Mouse (Mus musculus) adrenal gland, postnatal 36 days (tissue): ENCODE measurements at regions not wholly inside any gene's neighbourhood (a gene's known extent, or its start where the extent isn't known, plus 50 kb on each side); places are given as distances from the start of the nearest gene placed in this dataset.

ENCODE experiments used
- DNase-seq, 2 experiments: peaks; one replicate each; pipeline ENCODE4 v3.0.0; 2021; ENCODE audit warnings: mixed read lengths in 1 of 2

GRCm38 (mm10) chr2:10825278-10826133 is 346.4 kb upstream of the Prkcq start:
- DNase-seq = peak; percentile 45 to 69

GRCm38 (mm10) chr2:10826134-10826767 is 345.7 kb upstream of the Prkcq start:
- DNase-seq = no peak

GRCm38 (mm10) chr2:10839976-10840375 is 331.9 kb upstream of the Prkcq start:
- no peak for DNase-seq

- DNase-seq = no peak
Measured at GRCm38 (mm10) chr2:10861654-10862292, 310.1 kb upstream of the Prkcq start.

- no peak for DNase-seq
Measured at GRCm38 (mm10) chr2:10864451-10864850, 307.5 kb upstream of the Prkcq start.

- DNase-seq = no peak
Measured at GRCm38 (mm10) chr2:10874303-10874702, 297.6 kb upstream of the Prkcq start.

GRCm38 (mm10) chr2:10901926-10902325 is 270.0 kb upstream of the Prkcq start:
- DNase-seq = no peak

GRCm38 (mm10) chr2:10919955-10920354 is 252.0 kb upstream of the Prkcq start:
- no peak for DNase-seq

- DNase-seq = no peak
Measured at GRCm38 (mm10) chr2:10920686-10921485, 251.0 kb upstream of the Prkcq start.

GRCm38 (mm10) chr2:10921486-10922450 is 250.1 kb upstream of the Prkcq start:
- no peak for DNase-seq

GRCm38 (mm10) chr2:10923984-10924383 is 247.9 kb upstream of the Prkcq start:
- DNase-seq = no peak

GRCm38 (mm10) chr2:10925361-10925760 is 246.5 kb upstream of the Prkcq start:
- DNase-seq = no peak

- no peak for DNase-seq
Measured at GRCm38 (mm10) chr2:10937405-10937804, 234.5 kb upstream of the Prkcq start.

- no peak for DNase-seq
Measured at GRCm38 (mm10) chr2:10965224-10965623, 206.7 kb upstream of the Prkcq start.

GRCm38 (mm10) chr2:10966891-10967290 is 205.0 kb upstream of the Prkcq start:
- no peak for DNase-seq

GRCm38 (mm10) chr2:10969111-10969689 is 202.7 kb upstream of the Prkcq start:
- DNase-seq = no peak

- no peak for DNase-seq
Measured at GRCm38 (mm10) chr2:10972051-10972450, 199.9 kb upstream of the Prkcq start.

GRCm38 (mm10) chr2:10978772-10979171 is 193.1 kb upstream of the Prkcq start:
- DNase-seq = no peak

- no peak for DNase-seq
Measured at GRCm38 (mm10) chr2:10986101-10986500, 185.8 kb upstream of the Prkcq start.

GRCm38 (mm10) chr2:10990043-10990728 is 181.7 kb upstream of the Prkcq start:
- DNase-seq = no peak
